Mouse (Mus musculus): ENCODE measurements around the gene Fntb. TPM values are rescaled to one million over a fixed set of nuclear protein-coding genes. Genes with fewer than 3 reads are reported as not detected.

The Fntb gene
- polyA plus RNA-seq, 1 experiment from 2014 or later, result 48.2 TPM

DNA sequence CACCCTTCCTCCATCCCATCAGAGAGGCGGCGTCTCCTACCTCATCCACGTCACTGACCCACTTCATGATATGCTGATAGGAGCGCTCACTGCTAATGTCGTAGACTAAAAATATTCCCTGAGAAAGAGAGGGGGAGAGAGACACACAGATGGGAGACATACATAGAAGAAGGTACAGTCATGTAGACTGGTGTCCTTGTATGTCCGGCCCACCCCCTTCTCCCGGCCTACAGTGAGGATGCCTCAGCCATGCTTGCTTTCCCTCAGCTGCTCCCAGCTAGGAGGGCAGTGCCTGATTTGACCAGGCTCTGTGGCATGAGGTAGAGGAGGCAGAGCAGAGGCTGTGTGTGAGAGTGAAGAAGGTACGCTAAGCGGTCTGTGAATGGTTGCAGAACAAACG is 37.6 kb downstream of the Fntb start:
- no peaks in the 10 kb centered on the region for H3K27me3 ChIP-seq (ENCODE audit: low read depth, poor library complexity, severe bottlenecking)
- 95% methylated on average over 10 of the region's 10 CpGs for WGBS
- DNase-seq (ENCODE audit: low spot score), result no peak
- H3K4me1 ChIP-seq, result 0 out of 2 replicates have a peak, but pooled peaks cover 7% of the 10 kb centered on the region
- no peak overlapping the region for H3K4me3 ChIP-seq
- no peaks in the 10 kb centered on the region for H3K36me3 ChIP-seq
- no peak overlapping the region for H3K27ac ChIP-seq
- no peaks in the 10 kb centered on the region for H3K9me3 ChIP-seq (replicated peaks)

DNA sequence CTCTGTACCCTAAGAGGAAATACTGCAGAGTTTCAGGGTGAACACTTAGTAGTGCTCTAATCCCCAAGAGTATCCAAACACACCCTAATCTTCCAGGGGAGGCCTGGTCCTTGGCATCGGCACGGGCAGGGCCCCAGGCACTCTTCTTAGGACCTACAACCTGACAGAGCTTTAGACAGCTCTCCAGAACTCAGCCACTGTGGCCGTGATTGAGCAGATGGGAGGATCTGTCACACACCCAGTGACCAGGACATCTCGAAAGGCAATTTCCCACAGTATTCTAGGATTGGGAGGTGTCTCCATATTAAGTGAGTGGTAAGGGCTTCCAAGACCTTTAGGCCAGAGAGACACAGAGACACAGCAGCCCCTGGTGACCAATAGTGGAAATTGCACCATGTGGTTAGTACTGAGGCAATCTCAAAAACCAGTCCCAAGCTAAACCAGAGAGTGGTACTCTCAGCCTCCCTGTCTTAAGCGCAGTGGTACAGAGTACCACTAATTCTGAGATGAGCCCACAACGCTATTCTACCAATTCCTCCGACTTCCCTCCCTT is 38.4 kb downstream of the Fntb start:
- H3K27me3 ChIP-seq (ENCODE audit: low read depth, poor library complexity, severe bottlenecking), result no peaks in the 10 kb centered on the region
- no peaks in the 10 kb centered on the region for H3K9me3 ChIP-seq (replicated peaks)
- no peak overlapping the region for H3K27ac ChIP-seq
- 0 out of 2 replicates have a peak, but pooled peaks cover 7% of the 10 kb centered on the region for H3K4me1 ChIP-seq
- no peak for DNase-seq (ENCODE audit: low spot score)
- 57% methylated on average over 7 of the region's 7 CpGs for WGBS
- H3K36me3 ChIP-seq, result no peaks in the 10 kb centered on the region
- no peak overlapping the region for H3K4me3 ChIP-seq

DNA sequence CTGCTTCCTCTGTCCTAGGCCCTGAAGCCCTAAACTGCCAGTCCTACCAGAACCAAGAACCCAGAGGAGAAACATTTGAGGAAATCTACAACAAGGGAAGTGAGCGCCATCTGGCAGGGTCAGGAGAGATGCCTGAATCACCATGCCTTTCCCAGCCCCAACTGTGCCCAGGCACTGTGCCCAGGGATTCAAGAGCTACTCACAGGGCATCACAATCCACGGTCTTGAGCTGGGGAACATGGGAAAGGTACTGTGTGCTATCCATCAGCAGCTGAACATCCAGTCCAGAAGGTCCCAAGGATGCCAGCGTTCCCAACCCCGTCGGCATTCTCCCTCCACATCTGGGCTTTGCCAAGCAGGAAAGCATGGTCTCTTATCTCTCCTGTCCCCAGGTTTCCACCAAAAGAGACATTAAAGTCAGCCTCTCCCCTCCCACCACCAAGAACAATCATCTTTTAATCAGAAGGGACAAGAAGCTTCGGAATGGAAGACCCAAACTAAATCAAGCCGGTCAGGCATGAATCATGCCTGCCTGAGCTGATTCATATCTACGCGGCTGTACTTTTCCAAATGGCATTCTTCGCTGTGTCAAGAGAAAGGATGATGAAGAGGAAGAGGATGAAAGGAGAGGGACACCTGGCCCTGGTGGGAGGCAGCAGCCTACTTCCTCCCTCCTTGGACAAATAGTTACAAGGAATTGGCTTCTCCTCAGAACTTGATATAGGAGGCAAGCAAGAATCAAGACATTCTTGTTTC is 39.8 kb downstream of the Fntb start:
- no peak overlapping the region for H3K4me3 ChIP-seq
- WGBS, result 91% methylated on average over 10 of the region's 10 CpGs
- no peaks in the 10 kb centered on the region for H3K27me3 ChIP-seq (ENCODE audit: low read depth, poor library complexity, severe bottlenecking)
- no peaks in the 10 kb centered on the region for H3K36me3 ChIP-seq
- no peaks in the 10 kb centered on the region for H3K9me3 ChIP-seq (replicated peaks)
- H3K4me1 ChIP-seq, result 0 out of 2 replicates have a peak, but pooled peaks cover under 1% of the 10 kb centered on the region
- no peak for DNase-seq (ENCODE audit: low spot score)
- H3K27ac ChIP-seq, result no peak overlapping the region

DNA sequence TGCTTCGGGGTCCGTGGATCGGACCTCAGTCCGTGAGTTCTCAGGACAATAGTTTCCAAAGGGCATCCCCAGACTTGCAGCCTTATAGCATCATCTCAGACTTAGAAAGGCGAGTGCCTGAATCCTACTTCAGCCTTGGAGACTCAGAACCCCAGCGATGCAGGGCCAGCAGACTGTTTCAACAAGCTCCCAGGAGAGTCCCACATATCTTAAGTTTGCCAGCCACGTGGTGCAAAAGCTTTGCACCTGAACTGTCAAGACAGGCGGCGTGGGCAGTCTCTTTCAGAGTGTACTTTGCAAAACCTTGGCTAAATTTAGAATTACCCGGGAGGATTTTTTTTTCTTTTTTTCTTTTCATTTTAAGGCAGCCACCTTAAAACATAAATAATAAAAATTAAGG is 42.4 kb downstream of the Fntb start:
- no peaks in the 10 kb centered on the region for H3K9me3 ChIP-seq (replicated peaks)
- 87% methylated on average over 10 of the region's 10 CpGs for WGBS
- no peaks in the 10 kb centered on the region for H3K36me3 ChIP-seq
- H3K4me3 ChIP-seq, result no peak overlapping the region
- H3K27me3 ChIP-seq (ENCODE audit: low read depth, poor library complexity, severe bottlenecking), result no peaks in the 10 kb centered on the region
- no peak overlapping the region for H3K27ac ChIP-seq
- no peaks in the 10 kb centered on the region for H3K4me1 ChIP-seq
- no peak for DNase-seq (ENCODE audit: low spot score)

DNA sequence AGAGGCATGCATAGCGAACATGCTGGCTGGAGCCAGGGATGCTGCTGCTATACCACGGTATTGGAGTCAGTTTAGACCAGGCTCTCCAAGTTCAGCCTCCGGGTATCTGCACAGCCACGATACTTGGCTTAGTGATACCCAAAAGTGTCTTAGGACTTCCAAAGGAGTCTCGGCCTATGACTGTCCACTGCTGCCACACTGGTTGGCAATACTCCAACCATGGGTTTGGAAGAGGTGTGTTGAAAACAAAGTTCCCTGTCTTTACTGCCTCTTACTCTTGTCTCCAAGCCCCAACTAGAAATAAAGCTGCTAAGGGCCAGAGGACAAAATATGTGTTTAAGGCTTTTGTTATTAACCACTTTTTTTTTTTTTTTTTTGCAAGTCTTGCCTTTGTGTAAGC is 45.1 kb downstream of the Fntb start:
- no peaks in the 10 kb centered on the region for H3K9me3 ChIP-seq (replicated peaks)
- no peak overlapping the region for H3K27ac ChIP-seq
- H3K4me3 ChIP-seq, result no peak overlapping the region
- DNase-seq (ENCODE audit: low spot score), result no peak
- no peaks in the 10 kb centered on the region for H3K4me1 ChIP-seq
- H3K27me3 ChIP-seq (ENCODE audit: low read depth, poor library complexity, severe bottlenecking), result no peaks in the 10 kb centered on the region
- 92% methylated on average over 5 of the region's 5 CpGs for WGBS
- H3K36me3 ChIP-seq, result no peaks in the 10 kb centered on the region

DNA sequence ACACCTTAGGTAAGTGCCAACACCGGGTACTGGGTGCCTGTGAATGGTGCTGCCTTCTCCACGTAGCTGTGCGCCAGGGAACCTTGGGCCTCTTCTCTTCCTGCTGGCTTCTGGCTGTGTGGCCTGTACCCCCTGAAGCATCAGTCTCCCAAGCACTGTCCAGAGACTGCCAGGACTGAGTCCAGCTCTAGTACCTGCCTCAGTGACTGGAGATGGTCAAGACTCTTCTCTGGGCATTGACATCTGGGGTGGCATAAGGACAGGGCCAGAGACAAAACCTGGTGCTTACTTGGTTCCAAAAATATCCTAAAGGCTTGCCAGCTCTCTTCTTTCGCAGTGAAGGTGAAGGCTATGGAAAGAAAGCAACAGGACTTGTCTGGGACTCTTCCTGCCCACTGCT is 45.6 kb downstream of the Fntb start:
- no peaks in the 10 kb centered on the region for H3K36me3 ChIP-seq
- WGBS, result 86% methylated on average over 4 of the region's 4 CpGs
- H3K4me3 ChIP-seq, result no peak overlapping the region
- DNase-seq (ENCODE audit: low spot score), result no peak
- no peaks in the 10 kb centered on the region for H3K27me3 ChIP-seq (ENCODE audit: low read depth, poor library complexity, severe bottlenecking)
- H3K9me3 ChIP-seq (replicated peaks), result no peaks in the 10 kb centered on the region
- H3K4me1 ChIP-seq, result peaks cover 1% of the 10 kb centered on the region; the same call in 1 of the 2 replicates
- H3K27ac ChIP-seq, result no peak overlapping the region

DNA sequence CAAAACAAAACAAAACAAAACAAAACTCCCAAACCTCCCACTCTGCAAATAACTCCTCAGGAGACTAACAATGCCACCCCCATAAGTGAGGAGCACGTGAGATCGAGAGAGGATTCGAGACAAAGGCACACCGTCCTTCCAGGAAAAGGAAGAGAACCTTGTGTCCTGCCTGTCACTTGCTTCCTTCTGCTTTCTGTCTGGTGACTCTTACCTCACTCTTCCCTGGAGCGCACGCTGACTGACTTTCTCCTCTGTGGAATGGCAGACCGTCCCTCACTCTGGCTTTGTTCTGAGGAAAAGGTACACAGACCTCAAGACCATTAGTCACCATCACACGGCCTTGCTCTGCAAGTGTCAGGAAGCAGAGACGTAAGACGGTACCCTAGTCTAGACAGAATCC is 48.2 kb downstream of the Fntb start:
- H3K27me3 ChIP-seq (ENCODE audit: low read depth, poor library complexity, severe bottlenecking), result no peaks in the 10 kb centered on the region

DNA sequence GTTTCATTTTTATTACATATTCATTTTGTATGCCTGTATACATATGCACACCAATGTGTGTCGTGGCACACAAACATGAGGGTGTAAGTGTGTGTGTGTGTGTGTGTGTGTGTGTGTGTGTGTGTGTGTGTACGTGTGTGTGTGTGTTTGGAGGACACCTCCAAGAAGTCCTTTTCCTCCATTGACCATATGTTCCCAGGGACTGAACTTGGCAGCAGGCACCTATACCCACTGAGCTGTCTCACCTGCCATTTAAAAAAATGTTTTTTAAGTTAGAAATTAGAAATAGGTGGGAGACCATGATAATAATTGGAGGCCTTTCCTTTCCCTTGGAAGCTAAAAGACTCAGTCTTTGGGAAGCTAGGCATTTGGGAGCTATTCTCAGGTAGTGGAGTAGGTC is 48.7 kb downstream of the Fntb start:
- Histone ChIP-seq H3K27ac (no peak overlapping the region), H3K27me3 (ENCODE audit: low read depth, poor library complexity, severe bottlenecking) (peaks cover 3% of the 10 kb centered on the region; the same call in 1 of the 2 replicates), H3K4me3 (no peak overlapping the region), H3K9me3 (replicated peaks) (no peaks in the 10 kb centered on the region), H3K4me1 (peaks cover 4% of the 10 kb centered on the region; the same call in 1 of the 2 replicates), H3K36me3 (no peaks in the 10 kb centered on the region)
- no peak for DNase-seq (ENCODE audit: low spot score)
- WGBS, result 80% methylated on average over 2 of the region's 2 CpGs

More for the DNA sequence above, 48.2 kb downstream of the Fntb start:
- Histone ChIP-seq H3K27ac (no peak overlapping the region), H3K9me3 (replicated peaks) (no peaks in the 10 kb centered on the region), H3K36me3 (no peaks in the 10 kb centered on the region), H3K4me3 (no peak overlapping the region), H3K4me1 (peaks cover 4% of the 10 kb centered on the region; the same call in 1 of the 2 replicates)
- DNase-seq (ENCODE audit: low spot score), result no peak
- WGBS, result 68% methylated on average over 10 of the region's 10 CpGs

DNA sequence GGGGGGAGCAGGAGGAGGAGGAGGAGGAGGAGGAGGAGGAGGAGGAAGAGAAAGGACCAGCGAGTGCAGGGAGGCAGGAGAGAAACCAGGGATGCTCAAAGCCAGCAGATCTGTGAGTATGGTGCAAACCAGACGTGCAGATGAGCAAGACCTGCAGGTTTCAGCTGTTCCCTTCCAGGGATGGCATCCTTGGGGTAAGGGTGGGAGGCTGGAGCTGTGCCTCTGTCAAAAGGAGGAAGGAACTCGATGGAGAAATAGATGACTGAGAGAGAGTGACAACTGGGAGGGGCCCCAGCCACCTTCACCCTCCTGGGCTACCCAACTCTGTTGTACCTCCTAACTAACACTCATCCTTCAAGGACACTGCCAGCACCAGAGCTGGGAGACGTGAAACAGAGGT is 51.3 kb downstream of the Fntb start:
- H3K4me1 ChIP-seq, result peaks cover 14% of the 10 kb centered on the region

DNA sequence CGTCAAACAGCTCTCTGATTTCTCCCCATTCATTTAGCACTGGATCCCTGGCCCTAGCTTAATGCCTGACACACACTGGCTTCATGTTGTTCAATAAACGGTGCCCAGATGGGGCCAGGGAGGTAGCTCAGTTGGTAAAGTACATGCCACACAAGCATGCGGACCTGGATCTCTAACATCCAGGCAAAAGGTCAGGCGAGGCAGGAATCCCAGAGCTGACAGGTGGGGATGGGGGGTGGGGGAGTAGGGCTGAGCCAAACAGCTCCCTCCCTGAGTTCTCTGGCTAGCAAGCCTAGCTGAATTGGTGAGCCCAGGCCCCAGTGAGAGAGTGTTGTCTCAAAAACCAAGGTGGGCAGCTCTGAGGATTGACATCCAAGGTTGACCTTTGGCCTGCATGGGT is 51.8 kb downstream of the Fntb start:
- DNase-seq (ENCODE audit: low spot score), result no peak
- Histone ChIP-seq H3K27me3 (ENCODE audit: low read depth, poor library complexity, severe bottlenecking) (peaks cover 33% of the 10 kb centered on the region), H3K27ac (no peak overlapping the region), H3K4me3 (no peak overlapping the region), H3K36me3 (no peaks in the 10 kb centered on the region), H3K4me1 (peaks cover 18% of the 10 kb centered on the region), H3K9me3 (replicated peaks) (no peaks in the 10 kb centered on the region)
- WGBS, result 41% methylated on average over 4 of the region's 4 CpGs

More for the DNA sequence above, 51.3 kb downstream of the Fntb start:
- DNase-seq (ENCODE audit: low spot score), result no peak
- Histone ChIP-seq H3K36me3 (no peaks in the 10 kb centered on the region), H3K4me3 (no peak overlapping the region), H3K27me3 (ENCODE audit: low read depth, poor library complexity, severe bottlenecking) (peaks cover 29% of the 10 kb centered on the region), H3K27ac (no peak overlapping the region), H3K9me3 (replicated peaks) (no peaks in the 10 kb centered on the region)
- WGBS, result 34% methylated on average over 4 of the region's 4 CpGs

DNA sequence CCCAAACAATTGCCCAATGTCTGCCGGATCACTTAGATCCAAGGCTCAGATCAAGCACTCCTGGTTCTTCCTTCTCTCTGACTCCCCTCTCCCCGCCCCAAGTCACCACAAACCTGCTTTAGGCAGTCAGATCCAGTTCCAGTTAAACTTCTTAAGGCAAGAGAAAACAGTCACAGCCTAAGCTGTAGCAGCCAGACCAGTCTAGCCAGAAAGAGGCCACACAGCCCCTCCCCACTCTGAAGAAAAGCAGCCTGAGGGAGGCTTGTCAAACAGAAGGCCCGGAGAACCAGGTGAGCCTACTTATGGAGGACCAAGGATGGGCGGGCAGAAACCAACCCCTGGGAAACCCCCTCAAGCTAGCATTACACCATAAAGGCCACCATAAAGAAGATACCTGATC is 52.7 kb downstream of the Fntb start:
- Histone ChIP-seq H3K27ac (0 out of 2 replicates have a peak overlapping the region, but pooled peaks have one; percentile 6), H3K9me3 (replicated peaks) (no peaks in the 10 kb centered on the region), H3K4me3 (no peak overlapping the region), H3K4me1 (peaks cover 22% of the 10 kb centered on the region), H3K27me3 (ENCODE audit: low read depth, poor library complexity, severe bottlenecking) (peaks cover 42% of the 10 kb centered on the region), H3K36me3 (no peaks in the 10 kb centered on the region)
- no peak for DNase-seq (ENCODE audit: low spot score)
- 75% methylated on average over 4 of the region's 4 CpGs for WGBS

DNA sequence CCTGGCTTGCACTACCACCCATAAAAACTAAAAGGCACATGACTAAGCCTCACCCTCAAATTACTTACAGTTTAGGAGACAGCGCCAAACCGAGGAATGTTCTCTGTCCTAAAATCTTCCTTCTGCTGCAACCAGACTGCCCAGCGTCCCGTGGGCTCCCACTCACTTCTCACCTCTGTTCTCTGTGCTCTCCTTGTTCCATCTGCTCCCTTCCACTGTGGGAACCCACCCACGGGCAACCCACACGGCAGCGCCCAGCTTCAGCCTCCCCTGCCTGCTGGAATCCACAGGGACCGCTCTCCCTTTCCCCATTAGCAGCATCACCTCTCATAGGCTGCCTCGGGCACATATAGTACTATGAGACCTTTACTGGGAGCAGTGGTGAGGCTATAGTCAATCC is 53.5 kb downstream of the Fntb start:
- Histone ChIP-seq H3K36me3 (no peaks in the 10 kb centered on the region), H3K4me3 (no peak overlapping the region), H3K4me1 (peaks cover 26% of the 10 kb centered on the region), H3K9me3 (replicated peaks) (no peaks in the 10 kb centered on the region), H3K27me3 (ENCODE audit: low read depth, poor library complexity, severe bottlenecking) (peaks cover 50% of the 10 kb centered on the region), H3K27ac (no peak overlapping the region)
- 82% methylated on average over 9 of the region's 9 CpGs for WGBS
- no peak for DNase-seq (ENCODE audit: low spot score)

DNA sequence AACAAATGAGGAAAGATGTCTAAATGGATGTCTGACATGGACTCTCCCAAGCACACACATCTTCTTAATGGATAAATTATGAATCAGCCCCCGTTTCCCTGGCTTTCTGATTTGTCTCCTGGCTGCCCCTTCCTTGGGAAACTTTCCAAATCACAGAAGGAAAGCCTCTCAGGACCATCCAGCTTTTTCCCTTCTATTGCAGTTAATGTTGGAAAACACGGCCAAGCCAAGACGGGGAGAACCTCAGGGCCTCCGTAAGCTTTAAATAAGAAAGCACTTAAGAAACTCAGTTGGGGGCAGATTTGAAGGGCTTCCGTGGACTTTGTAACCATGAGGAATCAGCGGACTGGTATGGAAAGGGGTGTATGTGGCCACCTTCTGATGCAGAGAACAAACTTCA is 54.4 kb downstream of the Fntb start:
- Histone ChIP-seq H3K27ac (no peak overlapping the region), H3K9me3 (replicated peaks) (no peaks in the 10 kb centered on the region), H3K36me3 (no peaks in the 10 kb centered on the region), H3K27me3 (ENCODE audit: low read depth, poor library complexity, severe bottlenecking) (peaks cover 59% of the 10 kb centered on the region), H3K4me3 (no peak overlapping the region), H3K4me1 (peaks cover 32% of the 10 kb centered on the region)
- no peak for DNase-seq (ENCODE audit: low spot score)
- WGBS, result 83% methylated on average over 6 of the region's 6 CpGs

Data from limb, embryonic 10.5 days (tissue).